Mouse (Mus musculus) small intestine, adult 2 months (tissue): Measurements from ENCODE around the gene P3h1. TPM values are rescaled to one million over a fixed set of nuclear protein-coding genes. Genes with fewer than 3 reads are reported as not detected.

Source experiments
- H3K27ac ChIP-seq: fragments of 200-500 bp; 2 replicates; pipeline ENCODE4 v1.5.1; 2012; ENCODE audit warnings: low read depth, low read length, control low read depth, inconsistent platforms; ENCODE audit not compliant: insufficient read depth
- H3K27me3 ChIP-seq: fragments of 200-500 bp; 2 replicates; pipeline ENCODE4 v1.6.1; 2012; ENCODE audit warnings: mild to moderate bottlenecking, moderate library complexity, low read length, inconsistent platforms; ENCODE audit not compliant: control insufficient read depth, insufficient read depth
- H3K36me3 ChIP-seq: fragments of 200-500 bp; 2 replicates; pipeline ENCODE4 v1.6.1; 2012; ENCODE audit warnings: mild to moderate bottlenecking, low read length, control low read depth, inconsistent platforms; ENCODE audit not compliant: control insufficient read depth, insufficient read depth
- H3K4me1 ChIP-seq: fragments of 200-500 bp; 2 replicates; pipeline ENCODE4 v1.6.1; 2012; ENCODE audit warnings: low read length, inconsistent platforms, mixed read lengths; ENCODE audit not compliant: control insufficient read depth, insufficient read depth, insufficient read length
- H3K4me3 ChIP-seq: fragments of 200-500 bp; 2 replicates; pipeline ENCODE4 v1.5.1; 2012; ENCODE audit warnings: low read depth, mild to moderate bottlenecking, control low read depth, inconsistent platforms, low read length, moderate library complexity
- CTCF ChIP-seq: fragments of 200-500 bp; IDR thresholded peaks from 2 replicates; pipeline ENCODE4 v1.5.1; 2012; ENCODE audit warnings: low read depth, mild to moderate bottlenecking, control low read depth, inconsistent platforms, low read length, moderate library complexity, mixed read lengths; ENCODE audit not compliant: insufficient replicate concordance, insufficient read length; ENCODE audit errors: extremely low read depth
- POLR2A ChIP-seq: fragments of 200-500 bp; IDR thresholded peaks from 2 replicates; pipeline ENCODE4 v1.6.1; 2012; ENCODE audit warnings: low read depth, mild to moderate bottlenecking, control low read depth, inconsistent platforms, low read length, moderate library complexity
- WGBS: fragments of 180-500 bp; shearing (Covaris S2); methylation state at CpG from one replicate; pipeline ENCODE4 v1.1.7; 2018; 5-methylcytosine and 5-hydroxymethylcytosine counted together
- polyA plus RNA-seq: library from polyadenylated mRNA; depleted of rRNA; stranded (reverse); fragments of >200 nt; gene quantifications from 2 replicates; pipeline ENCODE4 v1.2.3, GENCODE M21; 2012; rRNA removed

P3h1 gene
- polyA plus RNA-seq, 1 experiment = 6.3 TPM

- under 1% methylated on average over 56 of the region's 80 CpGs for WGBS
- TF ChIP-seq CTCF (no peak), POLR2A (no peak)
- Histone ChIP-seq H3K27me3 (no peaks in the 10 kb centered on the region), H3K4me1 (peaks cover 5% of the 10 kb centered on the region; the same call in 1 of the 2 replicates), H3K36me3 (peaks cover 5% of the 10 kb centered on the region), H3K4me3 (peak overlapping the region; percentile 76), H3K27ac (peak overlapping the region; percentile 62)
These were observed 61.0 kb downstream of the P3h1 start for GRCm38 (mm10) chr4:119293574-119294258.

- Histone ChIP-seq H3K4me1 (peaks cover 3% of the 10 kb centered on the region; the same call in 1 of the 2 replicates), H3K4me3 (peak within 1 kb of the TSS; percentile 98), H3K27ac (peak within 1 kb of the TSS; percentile 75), H3K36me3 (peaks cover 2% of the 10 kb centered on the region), H3K27me3 (no peaks in the 10 kb centered on the region)
- no peak for TF ChIP-seq CTCF
- TF ChIP-seq POLR2A = peak; percentile 67
- WGBS = under 1% methylated on average over 57 of the region's 61 CpGs
These were observed 61.9 kb downstream of the P3h1 start, which contains the start of gene Ybx1 for GRCm38 (mm10) chr4:119294415-119295133. Ybx1 (minus strand) TSS chr4:119294604.

GRCm38 (mm10) chr4:119295134-119295453 lies 62.4 kb downstream of the P3h1 start:
- 3% methylated on average over 6 of the region's 6 CpGs for WGBS
- TF ChIP-seq CTCF (no peak), POLR2A (no peak)
- Histone ChIP-seq H3K27me3 (no peaks in the 10 kb centered on the region), H3K36me3 (peaks cover 2% of the 10 kb centered on the region), H3K4me1 (peaks cover 3% of the 10 kb centered on the region; the same call in 1 of the 2 replicates), H3K4me3 (peak overlapping the region; percentile 28; the same call in 1 of the 2 replicates), H3K27ac (no peak overlapping the region)

- H3K36me3 ChIP-seq = no peaks in the 10 kb centered on the region; the same call in 1 of the 2 replicates
- H3K27ac ChIP-seq = no peak overlapping the region
- no peaks in the 10 kb centered on the region for H3K27me3 ChIP-seq
- H3K4me3 ChIP-seq = no peak overlapping the region
- peaks cover 3% of the 10 kb centered on the region; the same call in 1 of the 2 replicates for H3K4me1 ChIP-seq
- TF ChIP-seq CTCF = no peak
- no peak for TF ChIP-seq POLR2A
- WGBS = 83% methylated on average over 2 of the region's 2 CpGs
These were observed 64.6 kb downstream of the P3h1 start for GRCm38 (mm10) chr4:119297361-119297760.

Other genes starting within 250 kb of the P3h1 start
- 20.1 and 24.1 TPM in 2 replicates for gene Slc2a1, start 124.2 kb upstream of the P3h1 start, polyA plus RNA-seq
- 4.2 and 6.2 TPM in 2 replicates for gene Zfp691, start 58.7 kb upstream of the P3h1 start, polyA plus RNA-seq
- gene Ermap, start 42.9 kb upstream of the P3h1 start, polyA plus RNA-seq = 0.03 and 0.06 TPM in 2 replicates
- gene Svbp, start 37.6 kb upstream of the P3h1 start, polyA plus RNA-seq = 10.2 and 17.0 TPM in 2 replicates
- gene Tmem269, start 14.7 kb upstream of the P3h1 start, polyA plus RNA-seq = 0.09 TPM in 1 of 2 replicates, not detected in the other
- 1.9 and 2.0 TPM in 2 replicates for gene AU022252, start 203 bp upstream of the P3h1 start, polyA plus RNA-seq
- not detected in 2 replicates for gene Cldn19, start 22.5 kb downstream of the P3h1 start, polyA plus RNA-seq
- gene Ybx1, start 61.7 kb downstream of the P3h1 start, polyA plus RNA-seq = 202 and 242 TPM in 2 replicates
- gene Ppih, start 87.6 kb downstream of the P3h1 start, polyA plus RNA-seq = 2.5 and 4.3 TPM in 2 replicates
- gene Ccdc30, start 182.6 kb downstream of the P3h1 start, polyA plus RNA-seq = 0.10 and 0.13 TPM in 2 replicates
- 13.9 and 24.7 TPM in 2 replicates for gene Ppcs, start 189.5 kb downstream of the P3h1 start, polyA plus RNA-seq
- 0.17 and 0.44 TPM in 2 replicates for gene Zmynd12, start 189.9 kb downstream of the P3h1 start, polyA plus RNA-seq